Mouse (Mus musculus): Measurements from ENCODE around the gene Rnf31. TPM values are rescaled to one million over a fixed set of nuclear protein-coding genes. Genes with fewer than 3 reads are reported as not detected.

The Rnf31 gene
- polyA plus RNA-seq, 1 experiment from 2014 or later = 9.7 TPM

- Histone ChIP-seq H3K9me3 (replicated peaks; ENCODE audit: control insufficient read depth, low read length) (no peaks in the 10 kb centered on the region), H3K27ac (replicated peaks; ENCODE audit: low read depth, low read length) (no peak overlapping the region), H3K4me2 (ENCODE audit: low read depth, low read length) (no peak overlapping the region), H3K9ac (replicated peaks; ENCODE audit: low read length) (no peak overlapping the region), H3K4me3 (ENCODE audit: low read depth, low read length) (no peak overlapping the region), H3K27me3 (ENCODE audit: control insufficient read depth, insufficient read depth, low read length) (no peaks in the 10 kb centered on the region), H3K4me1 (ENCODE audit: control insufficient read depth, insufficient read depth, low read length) (no peaks in the 10 kb centered on the region), H3K36me3 (replicated peaks; ENCODE audit: control insufficient read depth, insufficient read depth, low read depth, low read length) (no peaks in the 10 kb centered on the region)
- WGBS = 22% methylated on average over 2 of the region's 2 CpGs
- ATAC-seq (replicated peaks; ENCODE audit: insufficient number of reproducible peaks, low FRiP score, low TSS enrichment, low read depth) = no peak
- no peak for DNase-seq (ENCODE audit: low spot score)
Measured at GRCm38 (mm10) chr14:55615876-55616275, 24.4 kb downstream of the Rnf31 start.

- H3K36me3 ChIP-seq (replicated peaks; ENCODE audit: control insufficient read depth, insufficient read depth, low read depth, low read length) = no peaks in the 10 kb centered on the region
- no peak overlapping the region for H3K4me3 ChIP-seq (ENCODE audit: low read depth, low read length)
- 82% methylated on average over 2 of the region's 2 CpGs for WGBS
- H3K27me3 ChIP-seq (ENCODE audit: control insufficient read depth, insufficient read depth, low read length) = no peaks in the 10 kb centered on the region
- H3K4me1 ChIP-seq (ENCODE audit: control insufficient read depth, insufficient read depth, low read length) = no peaks in the 10 kb centered on the region
- no peak for ATAC-seq (replicated peaks; ENCODE audit: insufficient number of reproducible peaks, low FRiP score, low TSS enrichment, low read depth)
- no peak overlapping the region for H3K9ac ChIP-seq (replicated peaks; ENCODE audit: low read length)
- no peak overlapping the region for H3K27ac ChIP-seq (replicated peaks; ENCODE audit: low read depth, low read length)
- DNase-seq (ENCODE audit: low spot score) = no peak
- no peak overlapping the region for H3K4me2 ChIP-seq (ENCODE audit: low read depth, low read length)
- H3K9me3 ChIP-seq (replicated peaks; ENCODE audit: control insufficient read depth, low read length) = no peaks in the 10 kb centered on the region
Measured at GRCm38 (mm10) chr14:55616844-55617243, 25.3 kb downstream of the Rnf31 start.

- peak within 1 kb of the TSS; percentile 19 for H3K4me3 ChIP-seq (ENCODE audit: low read depth, low read length)
- 25% methylated on average over 21 of the region's 21 CpGs for WGBS
- 0 out of 2 replicates have a peak within 1 kb of the TSS, but pooled peaks have one; percentile 22 for H3K9ac ChIP-seq (replicated peaks; ENCODE audit: low read length)
- no peaks in the 10 kb centered on the region for H3K4me1 ChIP-seq (ENCODE audit: control insufficient read depth, insufficient read depth, low read length)
- H3K27me3 ChIP-seq (ENCODE audit: control insufficient read depth, insufficient read depth, low read length) = no peaks in the 10 kb centered on the region
- H3K36me3 ChIP-seq (replicated peaks; ENCODE audit: control insufficient read depth, insufficient read depth, low read depth, low read length) = no peaks in the 10 kb centered on the region
- peak; percentile 65 for DNase-seq (ENCODE audit: low spot score)
- peak; percentile 81 for ATAC-seq (replicated peaks; ENCODE audit: insufficient number of reproducible peaks, low FRiP score, low TSS enrichment, low read depth)
- H3K27ac ChIP-seq (replicated peaks; ENCODE audit: low read depth, low read length) = no peak within 1 kb of the TSS
- peak within 1 kb of the TSS; percentile 23 for H3K4me2 ChIP-seq (ENCODE audit: low read depth, low read length)
- H3K9me3 ChIP-seq (replicated peaks; ENCODE audit: control insufficient read depth, low read length) = no peaks in the 10 kb centered on the region
Measured at GRCm38 (mm10) chr14:55617822-55618221, 26.3 kb downstream of the Rnf31 start, which contains the start of gene Rec8. Gene Rec8, plus strand, starts transcription at chr14:55618037.

- DNase-seq (ENCODE audit: low spot score) = no peak
- Histone ChIP-seq H3K4me2 (ENCODE audit: low read depth, low read length) (peak overlapping the region; percentile 23), H3K27ac (replicated peaks; ENCODE audit: low read depth, low read length) (no peak overlapping the region), H3K9ac (replicated peaks; ENCODE audit: low read length) (0 out of 2 replicates have a peak overlapping the region, but pooled peaks have one; percentile 22), H3K4me1 (ENCODE audit: control insufficient read depth, insufficient read depth, low read length) (no peaks in the 10 kb centered on the region), H3K4me3 (ENCODE audit: low read depth, low read length) (peak overlapping the region; percentile 19), H3K9me3 (replicated peaks; ENCODE audit: control insufficient read depth, low read length) (no peaks in the 10 kb centered on the region), H3K36me3 (replicated peaks; ENCODE audit: control insufficient read depth, insufficient read depth, low read depth, low read length) (no peaks in the 10 kb centered on the region), H3K27me3 (ENCODE audit: control insufficient read depth, insufficient read depth, low read length) (no peaks in the 10 kb centered on the region)
- ATAC-seq (replicated peaks; ENCODE audit: insufficient number of reproducible peaks, low FRiP score, low TSS enrichment, low read depth) = no peak
- WGBS = 47% methylated on average over 22 of the region's 22 CpGs
Measured at GRCm38 (mm10) chr14:55618486-55619195, 27.1 kb downstream of the Rnf31 start.

- ATAC-seq (replicated peaks; ENCODE audit: insufficient number of reproducible peaks, low FRiP score, low TSS enrichment, low read depth) (no peak), DNase-seq (ENCODE audit: low spot score) (no peak)
Measured at GRCm38 (mm10) chr14:55628077-55628827, 36.7 kb downstream of the Rnf31 start.

GRCm38 (mm10) chr14:55629312-55629711 lies 37.8 kb downstream of the Rnf31 start:
- Histone ChIP-seq H3K36me3 (replicated peaks; ENCODE audit: control insufficient read depth, insufficient read depth, low read depth, low read length) (peaks cover 14% of the 10 kb centered on the region), H3K4me2 (ENCODE audit: low read depth, low read length) (no peak overlapping the region), H3K4me3 (ENCODE audit: low read depth, low read length) (no peak overlapping the region), H3K27ac (replicated peaks; ENCODE audit: low read depth, low read length) (no peak overlapping the region), H3K9ac (replicated peaks; ENCODE audit: low read length) (no peak overlapping the region), H3K9me3 (replicated peaks; ENCODE audit: control insufficient read depth, low read length) (no peaks in the 10 kb centered on the region), H3K27me3 (ENCODE audit: control insufficient read depth, insufficient read depth, low read length) (no peaks in the 10 kb centered on the region), H3K4me1 (ENCODE audit: control insufficient read depth, insufficient read depth, low read length) (no peaks in the 10 kb centered on the region)
- 57% methylated on average over 5 of the region's 5 CpGs for WGBS
- peak; percentile 40 for DNase-seq (ENCODE audit: low spot score)
- no peak for ATAC-seq (replicated peaks; ENCODE audit: insufficient number of reproducible peaks, low FRiP score, low TSS enrichment, low read depth)

More at GRCm38 (mm10) chr14:55628077-55628827, 36.7 kb downstream of the Rnf31 start:
- H3K9me3 ChIP-seq (replicated peaks; ENCODE audit: control insufficient read depth, low read length) = no peaks in the 10 kb centered on the region
- 93% methylated on average over 27 of the region's 27 CpGs for WGBS
- no peak overlapping the region for H3K9ac ChIP-seq (replicated peaks; ENCODE audit: low read length)
- H3K4me2 ChIP-seq (ENCODE audit: low read depth, low read length) = no peak overlapping the region
- H3K36me3 ChIP-seq (replicated peaks; ENCODE audit: control insufficient read depth, insufficient read depth, low read depth, low read length) = peaks cover 14% of the 10 kb centered on the region
- no peak overlapping the region for H3K27ac ChIP-seq (replicated peaks; ENCODE audit: low read depth, low read length)
- H3K4me3 ChIP-seq (ENCODE audit: low read depth, low read length) = no peak overlapping the region
- H3K27me3 ChIP-seq (ENCODE audit: control insufficient read depth, insufficient read depth, low read length) = no peaks in the 10 kb centered on the region
- H3K4me1 ChIP-seq (ENCODE audit: control insufficient read depth, insufficient read depth, low read length) = no peaks in the 10 kb centered on the region

- H3K27ac ChIP-seq (replicated peaks; ENCODE audit: low read depth, low read length) = peak overlapping the region; percentile 52; the same call in 1 of the 2 replicates
- H3K4me1 ChIP-seq (ENCODE audit: control insufficient read depth, insufficient read depth, low read length) = no peaks in the 10 kb centered on the region
- DNase-seq (ENCODE audit: low spot score) (no peak), ATAC-seq (replicated peaks; ENCODE audit: insufficient number of reproducible peaks, low FRiP score, low TSS enrichment, low read depth) (peak; percentile 71)
- no peaks in the 10 kb centered on the region for H3K27me3 ChIP-seq (ENCODE audit: control insufficient read depth, insufficient read depth, low read length)
- 3% methylated on average over 23 of the region's 23 CpGs for WGBS
- H3K36me3 ChIP-seq (replicated peaks; ENCODE audit: control insufficient read depth, insufficient read depth, low read depth, low read length) = peaks cover 18% of the 10 kb centered on the region
- H3K4me2 ChIP-seq (ENCODE audit: low read depth, low read length) = peak overlapping the region; percentile 90
- peak overlapping the region; percentile 70 for H3K4me3 ChIP-seq (ENCODE audit: low read depth, low read length)
- no peaks in the 10 kb centered on the region for H3K9me3 ChIP-seq (replicated peaks; ENCODE audit: control insufficient read depth, low read length)
- peak overlapping the region; percentile 78 for H3K9ac ChIP-seq (replicated peaks; ENCODE audit: low read length)
Measured at GRCm38 (mm10) chr14:55634874-55635522, 43.5 kb downstream of the Rnf31 start.

Data from embryonic facial prominence, embryonic 11.5 days (tissue).